Mouse (Mus musculus) embryonic fibroblast, embryonic 13.5 days (primary cell): ENCODE measurements around the gene Pdap1.

Experiments
- CTCF ChIP-seq: IDR thresholded peaks from 2 replicates; pipeline ENCODE4 v1.5.1; 2011; ENCODE audit warnings: mild to moderate bottlenecking, control low read depth, low read length, moderate library complexity, borderline replicate concordance; ENCODE audit not compliant: insufficient read depth
- POLR2A ChIP-seq: IDR thresholded peaks from 2 replicates; pipeline ENCODE4 v1.6.1; 2011; ENCODE audit warnings: low read depth, mild to moderate bottlenecking, control low read depth, low read length, moderate library complexity

DNA sequence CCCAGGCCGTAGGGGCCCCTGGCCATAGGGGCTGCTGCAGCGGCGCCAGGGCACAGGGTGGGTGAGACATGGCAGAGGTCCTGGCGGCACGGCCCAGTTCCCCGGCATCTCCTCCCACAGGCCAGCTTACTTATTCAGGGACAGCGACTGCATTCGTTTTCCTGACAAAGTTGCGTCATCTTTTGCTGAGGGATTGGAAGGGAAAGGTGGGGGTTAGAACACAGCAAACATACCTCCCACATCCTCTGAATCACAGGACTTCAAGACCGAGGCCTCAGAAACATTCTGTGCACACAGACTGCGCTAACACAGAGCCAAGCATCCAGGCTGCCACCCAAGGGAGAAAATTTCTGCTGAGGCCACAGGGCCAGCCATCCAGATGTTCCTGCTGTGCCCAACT lies 9.8 kb downstream of the Pdap1 start:
- TF ChIP-seq CTCF (no peak), POLR2A (no peak; the same call in 1 of the 2 replicates)
